Mouse (Mus musculus) MEL (cell line): ENCODE data around the gene Grik4. TPM values are rescaled to one million over a fixed set of nuclear protein-coding genes. Genes with fewer than 3 reads are reported as not detected.

Experiments
- DNase-seq: peaks from one replicate; pipeline ENCODE4 v3.0.0; 2011; ENCODE audit warnings: low read depth, low spot score
- H3K27ac ChIP-seq: 2 replicates; pipeline ENCODE4 v1.5.1; 2012; ENCODE audit warnings: low read depth, mild to moderate bottlenecking, control low read depth, low read length, moderate library complexity; ENCODE audit not compliant: control insufficient read depth
- H3K27me3 ChIP-seq, 2 experiments: fragments of 150-350 bp in 1 of 2; sonication (generic) in 1 of 2; 2 replicates each; pipeline ENCODE4 v1.6.1; 2012; ENCODE audit warnings: low read length in 2 of 2, mild to moderate bottlenecking in 2 of 2, improper control_type of control experiment in 1 of 2, moderate library complexity in 1 of 2; ENCODE audit not compliant: insufficient read depth in 2 of 2, control insufficient read depth in 1 of 2
- H3K36me3 ChIP-seq, 2 experiments: 2 replicates each; pipeline ENCODE4 v1.6.1; 2012 to 2014; ENCODE audit warnings: low read length in 2 of 2, improper control_type of control experiment in 1 of 2, inconsistent platforms in 1 of 2, mild to moderate bottlenecking in 1 of 2; ENCODE audit not compliant: insufficient read depth in 2 of 2, control insufficient read depth in 1 of 2
- H3K4me1 ChIP-seq, 2 experiments: fragments of 150-350 bp in 1 of 2; sonication (generic) in 1 of 2; 2 replicates each; pipeline ENCODE4 v1.6.1; 2012; ENCODE audit warnings: low read length in 2 of 2, improper control_type of control experiment in 1 of 2, mild to moderate bottlenecking in 1 of 2; ENCODE audit not compliant: insufficient read depth in 2 of 2, control insufficient read depth in 1 of 2
- H3K4me3 ChIP-seq, 2 experiments: fragments of 150-350 bp in 1 of 2; sonication (generic) in 1 of 2; 2 replicates each; pipeline ENCODE4 v1.5.1; 2012; ENCODE audit warnings: low read depth in 2 of 2, low read length in 2 of 2, mild to moderate bottlenecking in 2 of 2, moderate library complexity in 2 of 2, control low read depth in 1 of 2, improper control_type of control experiment in 1 of 2; ENCODE audit not compliant: control insufficient read depth in 1 of 2, insufficient read depth in 1 of 2
- H3K79me2 ChIP-seq: 2 replicates; pipeline ENCODE4 v1.6.1; 2012; ENCODE audit warnings: mild to moderate bottlenecking, low read length, moderate library complexity; ENCODE audit not compliant: control insufficient read depth, poor library complexity, insufficient read depth
- H3K9ac ChIP-seq: 2 replicates; pipeline ENCODE4 v1.6.1; 2012; ENCODE audit warnings: low read depth, mild to moderate bottlenecking, control low read depth, low read length, moderate library complexity; ENCODE audit not compliant: control insufficient read depth, poor library complexity, severe bottlenecking
- H3K9me3 ChIP-seq: fragments of 150-350 bp; sonication (generic); replicated peaks from 2 replicates; pipeline ENCODE4 v1.6.1; 2012; ENCODE audit warnings: mild to moderate bottlenecking, low read length, improper control_type of control experiment, moderate library complexity; ENCODE audit not compliant: insufficient read depth
- CHD1 ChIP-seq: IDR thresholded peaks from 2 replicates; pipeline ENCODE4 v1.6.1; 2012; ENCODE audit warnings: low read depth, mild to moderate bottlenecking, inconsistent platforms, low read length, improper control_type of control experiment
- CTCF ChIP-seq, 3 experiments: IDR thresholded peaks in 2 of 3; conservative IDR thresholded peaks in 1 of 3; 2 replicates each; pipeline ENCODE4 v1.5.1; 2011 to 2012; ENCODE audit warnings: low read length in 3 of 3, low read depth in 2 of 3, mild to moderate bottlenecking in 2 of 3, improper control_type of control experiment in 1 of 3, inconsistent platforms in 1 of 3, mixed read lengths in 1 of 3, moderate library complexity in 1 of 3; ENCODE audit not compliant: control insufficient read depth in 1 of 3, insufficient read depth in 1 of 3, poor library complexity in 1 of 3, severe bottlenecking in 1 of 3
- ELF1 ChIP-seq: IDR thresholded peaks from 2 replicates; pipeline ENCODE4 v1.6.1; 2014; ENCODE audit warnings: low read depth, mild to moderate bottlenecking, inconsistent platforms, low read length, improper control_type of control experiment, moderate library complexity
- EP300 ChIP-seq, 2 experiments: IDR thresholded peaks; 2 replicates each; pipeline ENCODE4 v1.6.1; 2011; ENCODE audit warnings: improper control_type of control experiment in 2 of 2, low read length in 2 of 2, low read depth in 1 of 2, mild to moderate bottlenecking in 1 of 2
- GABPA ChIP-seq: IDR thresholded peaks from 2 replicates; pipeline ENCODE4 v1.6.1; 2012; ENCODE audit warnings: low read depth, mild to moderate bottlenecking, inconsistent platforms, low read length, improper control_type of control experiment, moderate library complexity
- GATA1 ChIP-seq: IDR thresholded peaks from 2 replicates; pipeline ENCODE4 v1.6.1; 2011; ENCODE audit warnings: low read depth, low read length, improper control_type of control experiment
- HCFC1 ChIP-seq: IDR thresholded peaks from 2 replicates; pipeline ENCODE4 v1.6.1; 2012; ENCODE audit warnings: low read depth, mild to moderate bottlenecking, inconsistent platforms, low read length, improper control_type of control experiment, moderate library complexity
- JUND ChIP-seq: IDR thresholded peaks from 2 replicates; pipeline ENCODE4 v1.6.1; 2011; ENCODE audit warnings: low read depth, mild to moderate bottlenecking, improper control_type of control experiment, low read length
- MAFK ChIP-seq: IDR thresholded peaks from 2 replicates; pipeline ENCODE4 v1.6.1; 2011; ENCODE audit warnings: low read depth, mild to moderate bottlenecking, low read length, improper control_type of control experiment, borderline replicate concordance
- MAX ChIP-seq: IDR thresholded peaks from 2 replicates; pipeline ENCODE4 v1.6.1; 2011; ENCODE audit warnings: low read length, improper control_type of control experiment
- MAZ ChIP-seq: IDR thresholded peaks from 2 replicates; pipeline ENCODE4 v1.6.1; 2012; ENCODE audit warnings: low read depth, mild to moderate bottlenecking, inconsistent platforms, low read length, improper control_type of control experiment
- MEF2A ChIP-seq: IDR thresholded peaks from 2 replicates; pipeline ENCODE4 v1.6.1; 2014; ENCODE audit warnings: low read depth, mild to moderate bottlenecking, inconsistent platforms, low read length, improper control_type of control experiment; ENCODE audit not compliant: poor library complexity, insufficient replicate concordance, severe bottlenecking; ENCODE audit errors: extremely low read depth
- MYB ChIP-seq: IDR thresholded peaks from 2 replicates; pipeline ENCODE4 v1.6.1; 2011; ENCODE audit warnings: mild to moderate bottlenecking, low read depth, low read length, improper control_type of control experiment
- MYC ChIP-seq: IDR thresholded peaks from 2 replicates; pipeline ENCODE4 v1.6.1; 2011; ENCODE audit warnings: low read depth, mild to moderate bottlenecking, low read length, improper control_type of control experiment, moderate library complexity
- NELFE ChIP-seq: IDR thresholded peaks from 2 replicates; pipeline ENCODE4 v1.6.1; 2011; ENCODE audit warnings: low read depth, low read length, improper control_type of control experiment
- POLR2A ChIP-seq, 2 experiments: IDR thresholded peaks; 2 replicates each; pipeline ENCODE4 v1.6.1; 2011 to 2012; ENCODE audit warnings: low read length in 2 of 2, mild to moderate bottlenecking in 2 of 2, control low read depth in 1 of 2, improper control_type of control experiment in 1 of 2, low read depth in 1 of 2, moderate library complexity in 1 of 2; ENCODE audit not compliant: control insufficient read depth in 1 of 2, insufficient read depth in 1 of 2, poor library complexity in 1 of 2
- RCOR1 ChIP-seq: IDR thresholded peaks from 2 replicates; pipeline ENCODE4 v1.6.1; 2012; ENCODE audit warnings: low read depth, mild to moderate bottlenecking, inconsistent platforms, low read length, improper control_type of control experiment
- TBP ChIP-seq: IDR thresholded peaks from 2 replicates; pipeline ENCODE4 v1.8.0; 2011; ENCODE audit warnings: low read depth, low read length, improper control_type of control experiment
- TCF12 ChIP-seq: IDR thresholded peaks from 2 replicates; pipeline ENCODE4 v1.6.1; 2014; ENCODE audit warnings: low read depth, mild to moderate bottlenecking, inconsistent platforms, low read length, improper control_type of control experiment, moderate library complexity
- UBTF ChIP-seq: IDR thresholded peaks from 2 replicates; pipeline ENCODE4 v1.6.1; 2012; ENCODE audit warnings: low read depth, mild to moderate bottlenecking, inconsistent platforms, low read length, improper control_type of control experiment, moderate library complexity, borderline replicate concordance; ENCODE audit not compliant: insufficient read depth
- USF2 ChIP-seq, 2 experiments: IDR thresholded peaks; 2 replicates each; pipeline ENCODE4 v1.6.1; 2011 to 2012; ENCODE audit warnings: improper control_type of control experiment in 2 of 2, low read length in 2 of 2, borderline replicate concordance in 1 of 2, inconsistent platforms in 1 of 2, low read depth in 1 of 2, mild to moderate bottlenecking in 1 of 2; ENCODE audit not compliant: insufficient read depth in 1 of 2
- ZMIZ1 ChIP-seq: IDR thresholded peaks from 2 replicates; pipeline ENCODE4 v1.6.1; 2012; ENCODE audit warnings: low read depth, mild to moderate bottlenecking, inconsistent platforms, low read length, improper control_type of control experiment, moderate library complexity
- ZNF384 ChIP-seq: IDR thresholded peaks from 2 replicates; pipeline ENCODE4 v1.6.1; 2012; ENCODE audit warnings: low read depth, mild to moderate bottlenecking, inconsistent platforms, low read length, improper control_type of control experiment
- polyA plus RNA-seq, 2 experiments: library from polyadenylated mRNA; stranded (reverse) in 1 of 2; unstranded in 1 of 2; fragments of >175 nt in 1 of 2; fragments of >200 nt in 1 of 2; gene quantifications; 2 replicates each; pipeline versions ENCODE4 v1.2.1 to v1.2.4; 2012; ENCODE audit warnings: low replicate concordance in 2 of 2, low read depth in 1 of 2; ENCODE audit not compliant: insufficient read length in 2 of 2, insufficient read depth in 1 of 2, missing spikeins in 1 of 2
- total RNA-seq: library from RNA; depleted of rRNA; stranded (reverse); fragments of 300-350 nt; gene quantifications from 2 replicates; pipeline ENCODE4 v1.2.3, GENCODE M21; 2012

Grik4 gene
- total and polyA plus RNA-seq, 3 experiments, result 0.17 TPM; not detected in 2

DNA sequence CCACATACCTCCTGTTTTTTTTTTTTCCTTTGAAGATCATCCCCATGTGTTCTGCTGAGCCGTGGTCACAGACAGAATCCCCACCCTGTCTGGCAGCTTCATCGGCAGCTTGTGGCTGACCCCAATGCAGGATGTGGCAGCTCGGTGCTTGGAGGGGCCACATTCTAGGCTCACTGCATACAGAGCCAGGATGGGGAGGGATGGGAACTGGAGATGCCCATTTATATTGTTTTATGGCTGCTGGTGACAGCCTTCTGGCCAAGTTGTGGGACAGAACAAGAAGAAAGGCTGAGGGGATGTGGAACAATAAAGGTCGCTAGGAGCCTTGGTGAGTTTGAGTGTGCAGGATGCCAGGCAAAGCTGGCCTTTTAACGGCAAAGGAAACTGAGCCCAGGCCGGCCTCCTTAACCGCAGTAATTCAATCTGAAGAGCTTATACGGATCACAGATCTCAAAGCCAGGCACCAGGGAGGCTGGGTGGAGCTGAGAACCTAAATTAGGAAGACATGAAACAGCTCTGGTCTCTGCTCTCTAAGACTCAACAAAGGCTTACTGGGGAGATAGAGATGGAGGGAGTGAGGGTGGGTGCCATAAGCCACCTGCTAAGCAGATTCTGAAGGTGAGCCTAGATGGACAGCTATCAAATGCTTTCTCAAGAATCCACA lies 241.0 kb downstream of the Grik4 start:
- no peaks in the 10 kb centered on the region for H3K4me1 ChIP-seq
- H3K4me3 ChIP-seq, result no peak overlapping the region
- no peak for DNase-seq
- no peak for TF ChIP-seq MYB
- TF ChIP-seq MAFK, result no peak
- TF ChIP-seq NELFE, result no peak
- TF ChIP-seq MYC, result no peak
- no peak for TF ChIP-seq UBTF
- no peak for TF ChIP-seq ZNF384
- no peak for TF ChIP-seq EP300 (IDR thresholded peaks at IDR 0.05; ENCODE audit: low read depth in 1 of 2, low read length in 2 of 2)
- no peaks in the 10 kb centered on the region for H3K9me3 ChIP-seq
- no peaks in the 10 kb centered on the region for H3K36me3 ChIP-seq
- H3K27ac ChIP-seq, result no peak overlapping the region
- no peaks in the 10 kb centered on the region for H3K27me3 ChIP-seq
- no peak overlapping the region for H3K9ac ChIP-seq
- no peaks in the 10 kb centered on the region for H3K79me2 ChIP-seq

DNA sequence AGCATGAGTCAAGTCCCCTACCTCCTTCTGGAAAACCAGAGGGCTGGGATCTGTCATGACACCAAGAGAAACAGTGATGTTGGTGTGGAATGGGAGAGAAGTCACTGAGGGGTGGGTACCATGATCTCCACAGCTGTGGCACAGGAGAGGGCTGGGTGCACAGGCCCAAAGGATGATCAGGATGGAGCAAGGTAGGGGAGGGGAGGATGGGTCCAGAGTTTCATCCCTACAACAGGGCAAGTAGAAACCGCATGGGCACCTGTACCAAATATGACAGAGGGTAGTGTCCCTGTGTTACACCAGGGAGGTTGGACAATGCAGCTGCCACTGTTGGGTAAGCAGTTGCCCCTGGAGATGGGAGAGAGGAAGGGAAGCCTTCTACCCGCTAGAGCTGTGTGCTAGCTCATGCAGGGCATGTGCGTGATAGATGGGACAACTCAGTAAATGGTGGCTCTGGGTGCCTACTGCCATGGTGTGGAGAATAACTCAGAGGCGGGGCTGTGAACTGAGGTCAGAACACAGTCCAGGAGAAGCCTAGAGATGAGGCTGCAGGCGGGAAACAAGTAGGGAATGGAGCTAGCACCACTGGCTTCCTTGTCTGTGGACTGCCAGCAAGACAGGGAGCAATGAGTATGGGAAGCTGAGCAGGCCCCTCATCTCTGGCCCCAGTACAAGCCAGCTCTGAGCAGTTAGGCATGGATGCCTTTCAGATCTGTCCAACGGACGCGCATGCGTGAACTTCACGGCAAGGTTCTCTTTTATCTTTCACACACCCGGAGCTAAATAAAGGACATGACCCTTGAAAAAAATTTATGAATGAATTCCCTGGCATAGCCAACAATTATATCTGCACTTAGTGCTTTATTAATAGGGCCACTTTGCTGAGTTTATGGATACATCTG lies 241.8 kb downstream of the Grik4 start:
- Histone ChIP-seq H3K4me3 (no peak overlapping the region), H3K27ac (no peak overlapping the region), H3K9ac (no peak overlapping the region), H3K27me3 (no peaks in the 10 kb centered on the region), H3K9me3 (no peaks in the 10 kb centered on the region)
- DNase-seq, result no peak
- TF ChIP-seq USF2 (IDR thresholded peaks at IDR 0.05; ENCODE audit: borderline replicate concordance in 1 of 2, insufficient read depth in 1 of 2, low read depth in 1 of 2, low read length in 2 of 2) (no peak), RCOR1 (no peak), MYC (no peak), CTCF (IDR thresholded peaks at IDR 0.05 in 2 of 3, conservative IDR thresholded peaks at IDR 0.05 in 1 of 3; ENCODE audit: control insufficient read depth in 1 of 3, insufficient read depth in 1 of 3, low read depth in 2 of 3, low read length in 3 of 3, poor library complexity in 1 of 3, severe bottlenecking in 1 of 3) (no peak), MAX (no peak), UBTF (no peak), TCF12 (no peak), CHD1 (no peak), HCFC1 (no peak), MEF2A (no peak), MAZ (no peak), ZMIZ1 (no peak), EP300 (IDR thresholded peaks at IDR 0.05; ENCODE audit: low read depth in 1 of 2, low read length in 2 of 2) (no peak), MAFK (no peak), TBP (no peak), POLR2A (IDR thresholded peaks at IDR 0.05; ENCODE audit: control insufficient read depth in 1 of 2, insufficient read depth in 1 of 2, low read depth in 1 of 2, low read length in 2 of 2, poor library complexity in 1 of 2) (no peak), GABPA (no peak), ELF1 (no peak), GATA1 (no peak), JUND (no peak)
- TF ChIP-seq, all 39 proteins: peak for 0
- Histone ChIP-seq H3K4me1 (no peaks in the 10 kb centered on the region), H3K36me3 (no peaks in the 10 kb centered on the region), H3K79me2 (no peaks in the 10 kb centered on the region)
